Mouse (Mus musculus) heart, adult 2 months (tissue): ENCODE data around the gene Gm10320.

Experiments
- CTCF ChIP-seq: fragments of 200-600 bp; IDR thresholded peaks from 2 replicates; pipeline ENCODE4 v1.8.1; 2022; ENCODE audit warnings: antibody characterized with exemption, mild to moderate bottlenecking, moderate library complexity
- EP300 ChIP-seq: fragments of 200-500 bp; IDR thresholded peaks from 2 replicates; pipeline ENCODE4 v1.6.1; 2011; ENCODE audit warnings: low read depth, low read length, control low read depth; ENCODE audit not compliant: insufficient read depth
- POLR2A ChIP-seq: fragments of 200-500 bp; IDR thresholded peaks from 2 replicates; pipeline ENCODE4 v1.6.1; 2011; ENCODE audit warnings: mild to moderate bottlenecking, low read depth, low read length, control low read depth; ENCODE audit not compliant: insufficient read depth

GRCm38 (mm10) chr13:98491909-98492308, at the start of gene Gm10320:
- TF ChIP-seq CTCF (no peak), POLR2A (no peak), EP300 (no peak)
